Mouse (Mus musculus) left cerebral cortex, adult 9 months (tissue): ENCODE measurements at regions not wholly inside any gene's neighbourhood (a gene's known extent, or its start where the extent isn't known, plus 50 kb on each side); places are given as distances from the start of the nearest gene placed in this dataset.

Experiments used
- DNase-seq, 2 experiments: peaks; one replicate each; pipeline ENCODE4 v3.0.0; 2022; ENCODE audit warnings: low spot score in 2 of 2

DNA sequence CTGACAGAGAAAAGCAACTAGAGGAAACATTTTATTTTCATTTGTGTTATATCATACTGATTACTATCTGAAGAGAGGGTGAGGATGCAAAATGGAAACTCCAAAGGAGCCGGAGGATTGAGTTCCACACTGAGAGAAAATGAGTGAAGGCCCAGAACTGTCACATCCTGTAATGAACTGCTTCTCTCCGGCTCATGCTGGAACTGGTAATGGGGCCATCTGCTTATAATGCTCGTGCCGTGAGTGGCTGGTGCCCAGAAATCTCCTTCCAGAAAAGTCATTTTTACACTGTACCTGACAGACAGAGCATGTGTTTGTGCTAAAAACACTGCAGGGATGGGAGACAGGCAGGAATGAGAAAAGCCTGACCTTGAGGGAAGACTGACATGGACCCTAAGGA is 483.5 kb upstream of the Pkdcc start:
- DNase-seq, result no peak

DNA sequence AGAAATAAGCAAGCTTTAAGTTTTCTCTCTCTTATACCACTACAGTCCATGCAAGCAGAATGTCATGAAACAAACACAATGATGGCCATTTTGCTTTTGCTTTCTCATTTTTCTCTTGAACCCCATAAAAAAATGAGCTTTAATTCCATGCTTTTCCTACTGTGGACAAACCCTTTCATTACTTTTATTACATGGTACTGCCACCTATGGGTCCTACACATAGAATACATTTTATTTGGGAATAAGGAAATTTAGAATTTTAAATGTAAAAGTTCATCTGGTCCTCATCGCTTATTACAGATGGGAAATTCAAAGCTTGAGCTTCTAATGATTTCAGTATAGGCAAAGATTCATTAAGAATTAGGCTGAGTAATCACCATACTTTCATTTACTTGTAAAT is 472.6 kb upstream of the Pkdcc start:
- no peak for DNase-seq

- peak in 1 of 2 experiments; percentile 2 for DNase-seq
Measured at GRCm38 (mm10) chr17:82757400-82757799, 457.7 kb upstream of the Pkdcc start.

DNA sequence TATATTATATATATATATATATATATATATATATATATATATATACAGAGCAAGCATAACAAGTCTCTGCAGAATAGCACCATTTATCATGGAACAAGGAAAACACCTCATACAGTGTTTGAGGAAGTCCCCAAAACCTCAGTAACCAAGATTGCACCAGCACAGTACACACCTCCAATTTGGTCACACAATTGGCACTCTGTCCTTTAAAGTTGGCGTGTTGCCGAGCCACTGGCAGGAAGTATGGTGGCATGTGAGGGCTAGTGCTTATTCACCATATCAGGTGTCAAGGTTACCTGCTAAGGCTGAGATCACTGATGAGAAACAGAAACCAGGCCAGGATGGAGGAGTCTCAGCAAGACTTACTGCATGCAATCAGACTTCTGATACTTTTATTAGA is 436.0 kb upstream of the Pkdcc start:
- no peak for DNase-seq

DNA sequence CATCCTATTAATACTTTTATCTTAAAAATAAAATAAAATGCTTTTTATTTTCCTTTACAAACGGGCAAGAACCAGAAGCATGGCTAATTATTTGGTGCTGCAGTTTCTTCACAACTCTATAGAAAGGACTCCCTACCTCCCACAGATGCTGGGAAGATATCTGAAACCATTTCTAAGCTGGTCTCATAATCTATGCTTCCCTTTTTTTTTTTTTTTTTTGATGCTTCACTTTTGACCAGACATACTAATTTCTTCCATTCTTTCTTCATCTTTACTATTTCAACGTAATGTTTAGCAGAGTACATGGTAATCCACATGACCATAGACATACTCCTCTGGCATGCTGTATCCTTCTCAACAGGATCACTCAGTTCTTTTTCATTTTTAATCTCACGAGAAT is 393.0 kb upstream of the Pkdcc start:
- no peak for DNase-seq

DNA sequence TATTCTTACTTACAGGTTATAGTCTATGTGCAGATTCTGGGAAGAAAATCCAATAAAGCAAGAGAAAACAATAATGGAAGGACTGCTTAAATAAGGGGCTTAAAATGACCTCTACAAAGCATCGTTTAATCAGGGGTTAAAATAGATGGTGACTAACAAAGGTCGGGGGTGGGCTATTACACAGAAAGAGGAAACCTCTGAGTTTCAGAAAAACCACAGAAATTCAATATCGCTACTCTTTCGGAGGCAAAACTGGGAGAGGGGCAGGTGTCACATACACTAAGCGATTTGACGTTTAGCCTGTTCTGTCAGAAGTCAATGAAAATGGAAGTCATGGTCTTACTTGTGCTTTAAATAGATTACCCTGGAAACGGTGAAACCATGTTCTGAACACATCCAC is 391.0 kb upstream of the Pkdcc start:
- no peak for DNase-seq

DNA sequence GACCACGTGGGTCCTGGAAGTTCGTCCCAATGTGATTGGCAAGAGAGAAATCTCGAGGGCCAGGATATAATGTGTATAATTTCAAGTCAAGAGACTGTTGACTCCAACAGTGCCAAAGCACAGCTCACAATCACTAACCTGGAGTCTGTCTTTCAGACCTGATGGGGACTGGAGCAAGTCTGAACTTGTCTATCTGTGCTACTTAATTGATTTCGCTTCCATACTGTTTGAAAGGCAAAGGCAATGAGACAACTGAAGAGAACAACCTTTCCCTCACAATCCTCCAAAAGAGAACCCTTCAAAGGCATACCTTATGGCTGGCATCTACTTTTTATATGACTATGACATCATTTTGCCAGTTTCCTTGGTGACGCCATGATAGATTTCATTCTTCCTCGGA is 390.5 kb upstream of the Pkdcc start:
- no peak for DNase-seq

DNA sequence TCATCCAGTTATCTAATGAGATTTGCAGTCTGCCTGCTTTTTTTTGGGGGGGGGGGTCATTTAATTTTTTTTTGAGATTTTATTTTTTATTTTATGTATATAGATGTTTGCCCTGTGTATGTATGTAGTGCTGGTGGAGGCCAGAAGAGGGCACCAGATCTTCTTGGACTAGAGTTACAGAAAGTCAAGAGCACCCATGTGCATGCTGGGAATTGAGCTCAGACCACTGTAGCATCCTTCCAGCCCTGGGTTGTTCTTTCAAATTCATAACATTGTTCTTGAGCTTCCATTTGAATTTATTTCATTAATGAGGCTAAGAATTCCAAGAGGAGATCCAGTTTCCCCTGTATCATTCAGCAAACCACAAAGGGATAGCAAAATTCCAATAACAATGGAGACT is 387.9 kb upstream of the Pkdcc start:
- no peak for DNase-seq

DNA sequence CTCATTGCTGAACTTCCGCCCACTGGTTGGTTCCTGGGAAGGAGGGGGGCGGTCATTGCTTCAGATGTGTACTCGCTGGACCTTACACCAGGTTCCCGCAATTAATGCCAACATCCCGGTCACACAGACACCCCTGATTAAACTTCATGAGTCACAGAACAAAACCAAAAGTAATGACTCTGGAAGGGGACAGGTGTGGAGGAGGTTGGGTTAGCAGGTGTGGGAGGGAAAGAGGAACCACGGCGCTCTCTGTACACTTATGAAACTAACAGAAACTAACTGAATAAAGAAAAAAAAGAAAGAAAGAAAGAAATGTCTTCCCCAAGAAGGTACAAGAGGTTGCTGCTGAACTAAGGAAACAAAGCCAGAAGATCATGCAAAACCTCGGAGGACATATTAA is 387.3 kb upstream of the Pkdcc start:
- DNase-seq, result no peak

GRCm38 (mm10) chr17:82828434-82828997 is 386.6 kb upstream of the Pkdcc start:
- DNase-seq, result no peak

DNA sequence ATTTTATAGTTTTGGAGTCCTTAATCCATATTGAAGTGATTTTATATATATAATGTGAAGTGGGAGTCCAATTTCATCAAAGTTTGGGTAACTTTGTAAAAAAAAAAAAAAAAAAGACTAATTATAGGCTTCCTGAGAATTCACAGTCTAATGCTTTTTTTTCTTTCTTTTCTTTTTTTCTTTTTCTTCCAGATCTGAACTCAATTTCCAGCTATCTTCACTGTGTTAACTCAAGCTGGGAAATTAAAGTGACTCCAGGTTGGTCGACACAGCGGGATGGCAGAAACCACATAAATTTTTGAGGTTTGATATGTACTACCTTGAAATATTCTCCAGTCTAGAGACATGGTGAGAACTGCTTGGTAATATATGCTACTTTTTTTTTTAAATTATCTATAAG is 385.7 kb upstream of the Pkdcc start:
- no peak for DNase-seq

- DNase-seq, result no peak
Measured at GRCm38 (mm10) chr17:82834177-82834576, 380.9 kb upstream of the Pkdcc start.

GRCm38 (mm10) chr17:82836115-82836514 is 379.0 kb upstream of the Pkdcc start:
- DNase-seq, result no peak

GRCm38 (mm10) chr17:82846776-82847494 is 368.2 kb upstream of the Pkdcc start:
- no peak for DNase-seq

DNA sequence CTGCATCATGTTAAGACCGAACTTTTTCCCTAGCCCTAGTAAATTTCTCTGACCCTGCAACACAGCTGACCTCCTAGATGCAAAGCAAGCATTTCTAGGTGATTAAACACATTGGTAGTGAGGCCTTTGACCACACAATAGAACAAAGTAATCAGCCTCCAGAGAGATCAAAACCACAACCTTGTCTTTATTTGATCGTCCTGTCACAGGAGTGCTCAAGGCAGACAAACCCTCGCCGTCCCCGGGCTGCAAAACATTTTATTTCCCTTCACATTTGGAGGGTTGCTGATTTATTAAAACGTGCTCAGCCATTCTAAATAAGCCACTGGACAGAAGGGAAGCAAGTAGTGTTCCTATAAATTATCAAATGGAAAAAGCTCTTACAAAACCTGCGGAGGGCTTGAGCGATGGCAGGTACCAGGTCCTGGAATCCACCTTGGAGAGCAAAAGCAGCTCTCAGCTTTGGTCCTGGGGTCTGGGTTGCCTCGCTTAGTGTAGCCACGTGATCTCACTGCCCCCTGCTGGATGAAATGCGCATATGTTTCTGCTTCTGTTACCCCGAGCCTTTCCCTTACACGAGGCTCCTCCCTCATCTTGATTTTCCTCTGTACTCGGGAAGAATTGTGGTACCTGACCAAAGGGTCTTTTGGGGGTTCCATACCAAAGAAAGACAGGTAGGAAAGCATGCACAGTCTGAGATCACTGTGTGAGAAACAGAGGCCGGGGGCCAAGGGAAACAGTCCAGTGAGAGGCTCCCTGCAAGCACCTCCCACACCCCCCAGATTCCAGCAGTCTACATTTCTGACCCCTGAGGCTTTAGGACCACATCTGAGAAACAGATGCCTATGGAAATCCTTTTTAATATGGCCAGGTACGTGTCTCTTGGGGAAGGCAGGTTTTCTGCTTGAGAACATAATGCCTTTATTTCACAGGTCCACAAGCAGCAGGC is 357.6 kb upstream of the Pkdcc start:
- DNase-seq, result peak; percentile 56 to 86

GRCm38 (mm10) chr17:82860391-82860790 is 354.7 kb upstream of the Pkdcc start:
- DNase-seq, result peak in 1 of 2 experiments; percentile 21

DNA sequence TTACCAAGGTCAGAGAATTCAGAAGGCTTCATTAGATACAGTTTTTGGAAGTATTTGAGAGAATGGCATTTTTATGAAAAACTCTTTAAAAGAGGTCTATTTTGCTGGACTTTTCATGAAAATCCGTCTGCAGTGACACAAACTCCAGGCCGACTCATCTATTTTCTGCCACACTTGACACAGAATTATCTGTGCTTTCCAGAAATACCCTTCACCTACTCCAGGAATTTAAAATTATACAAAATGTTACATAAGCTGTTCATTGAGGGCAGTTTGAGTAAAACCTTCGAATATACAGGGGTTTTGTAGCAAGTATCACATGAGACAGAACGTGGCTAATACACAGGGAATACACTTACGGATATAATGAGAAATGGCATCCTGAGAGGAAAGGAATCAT is 354.1 kb upstream of the Pkdcc start:
- no peak for DNase-seq

DNA sequence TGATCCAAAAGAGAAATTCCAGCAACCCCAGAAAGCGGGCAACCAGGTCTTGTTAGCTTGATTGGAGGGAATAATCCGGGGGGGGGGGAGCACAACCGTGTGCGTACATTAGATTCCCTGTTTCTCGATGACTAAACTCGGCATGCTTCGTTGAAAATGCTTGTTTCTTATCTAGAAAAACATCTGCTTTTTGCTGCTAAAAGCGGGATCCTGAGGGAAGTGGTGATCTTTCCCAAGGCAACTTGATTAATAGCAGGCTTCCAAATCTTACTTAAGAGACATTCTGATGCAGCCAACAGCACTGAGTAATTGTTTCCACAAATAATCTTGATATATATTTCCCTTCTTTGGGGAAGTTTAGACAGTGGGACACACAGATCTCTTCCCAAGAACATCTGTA is 338.0 kb upstream of the Pkdcc start:
- DNase-seq, result no peak

DNA sequence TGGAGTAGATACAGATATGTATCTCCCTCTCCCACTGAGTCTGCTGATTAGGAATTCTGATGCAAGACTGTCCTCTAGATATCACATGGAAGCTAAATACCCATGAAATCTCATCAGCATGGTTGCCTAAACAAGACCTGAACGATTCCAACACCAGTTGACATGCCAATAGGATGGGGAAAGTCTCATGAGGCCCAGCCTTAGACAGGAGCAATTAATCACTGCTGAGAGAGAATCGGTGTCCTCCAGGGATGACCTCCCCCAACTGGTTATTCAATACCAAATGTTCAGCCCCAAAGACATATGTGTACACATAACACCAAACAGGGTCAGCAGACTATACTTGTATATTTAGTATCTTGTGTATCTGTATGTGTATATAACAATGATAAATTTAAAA is 314.5 kb upstream of the Pkdcc start:
- no peak for DNase-seq

DNA sequence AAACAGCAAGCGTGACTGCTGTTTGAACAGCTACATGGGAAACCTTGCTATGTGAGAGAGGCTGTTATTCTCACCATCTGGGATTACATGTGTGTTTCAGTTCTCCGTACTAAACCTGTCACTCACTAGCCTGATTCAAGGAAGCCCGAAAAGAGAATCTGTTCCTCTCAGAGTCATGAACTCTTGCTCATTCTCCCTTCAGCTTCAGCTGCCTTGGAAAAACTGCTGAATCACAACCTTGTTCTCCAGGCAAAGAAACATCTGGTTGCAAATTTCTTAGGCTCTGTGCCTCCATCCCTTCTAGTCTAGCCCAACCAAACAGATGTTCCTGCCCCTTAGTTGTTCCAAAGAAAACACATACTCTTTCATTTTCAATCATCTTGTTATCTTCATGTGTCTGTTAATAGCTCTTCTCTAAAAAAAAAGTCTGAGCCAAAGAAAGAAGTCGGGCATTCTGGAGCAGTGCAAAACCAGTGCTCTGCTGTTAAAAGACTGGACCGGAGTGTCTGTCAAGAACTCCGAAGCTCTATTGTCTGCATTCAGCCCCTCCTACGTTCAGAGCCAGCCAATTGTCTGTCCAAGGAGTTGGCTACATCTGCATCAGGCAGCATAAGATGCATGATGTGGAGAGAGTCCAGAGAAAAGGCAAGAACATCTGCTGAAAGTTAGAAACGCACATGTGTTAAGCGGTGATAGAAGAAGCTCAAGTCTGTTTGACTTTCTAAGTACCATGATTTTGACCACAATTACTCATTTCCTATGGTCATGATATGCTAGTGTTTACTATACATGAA is 313.8 kb upstream of the Pkdcc start:
- DNase-seq, result no peak

- DNase-seq, result no peak
Measured at GRCm38 (mm10) chr17:82904961-82905360, 310.1 kb upstream of the Pkdcc start.

GRCm38 (mm10) chr17:82905483-82905882 is 309.6 kb upstream of the Pkdcc start:
- no peak for DNase-seq
